Mouse (Mus musculus): ENCODE measurements around the gene Mios.

The Mios gene

GRCm38 (mm10) chr6:8209047-8209865, at the start of gene Mios:
Gene Mios, plus strand, starts transcription at chr6:8209222.
- peak; percentile 88 for DNase-seq (ENCODE audit: low read depth, low spot score)

- DNase-seq (ENCODE audit: low read depth, low spot score), result no peak
These were observed 49.0 kb upstream of the Mios start for GRCm38 (mm10) chr6:8160001-8160400.

GRCm38 (mm10) chr6:8164741-8165140, 44.3 kb upstream of the Mios start:
- DNase-seq (ENCODE audit: low read depth, low spot score), result no peak

- DNase-seq (ENCODE audit: low read depth, low spot score), result no peak
These were observed 36.9 kb upstream of the Mios start for GRCm38 (mm10) chr6:8172101-8172500.

GRCm38 (mm10) chr6:8174062-8174461, 35.0 kb upstream of the Mios start:
- no peak for DNase-seq (ENCODE audit: low read depth, low spot score)

- no peak for DNase-seq (ENCODE audit: low read depth, low spot score)
These were observed 33.7 kb upstream of the Mios start for GRCm38 (mm10) chr6:8175346-8175745.

GRCm38 (mm10) chr6:8176116-8176515, 32.9 kb upstream of the Mios start:
- DNase-seq (ENCODE audit: low read depth, low spot score), result no peak

- no peak for DNase-seq (ENCODE audit: low read depth, low spot score)
These were observed 30.6 kb upstream of the Mios start for GRCm38 (mm10) chr6:8178397-8178941.

- DNase-seq (ENCODE audit: low read depth, low spot score), result peak; percentile 10
These were observed 20.3 kb upstream of the Mios start for GRCm38 (mm10) chr6:8188599-8189233.

GRCm38 (mm10) chr6:8189917-8190316, 19.1 kb upstream of the Mios start:
- DNase-seq (ENCODE audit: low read depth, low spot score), result no peak

- DNase-seq (ENCODE audit: low read depth, low spot score), result no peak
These were observed 16.5 kb upstream of the Mios start, which contains the start of gene Col28a1 for GRCm38 (mm10) chr6:8192517-8192916. Gene Col28a1, minus strand, starts transcription at chr6:8192617.

GRCm38 (mm10) chr6:8209866-8210186, 804 bp downstream of the Mios start:
- no peak for DNase-seq (ENCODE audit: low read depth, low spot score)

GRCm38 (mm10) chr6:8210661-8211060, 1.6 kb downstream of the Mios start:
- DNase-seq (ENCODE audit: low read depth, low spot score), result no peak

- no peak for DNase-seq (ENCODE audit: low read depth, low spot score)
These were observed 18.0 kb downstream of the Mios start for GRCm38 (mm10) chr6:8227035-8227434.

GRCm38 (mm10) chr6:8228596-8228995, 19.6 kb downstream of the Mios start:
- no peak for DNase-seq (ENCODE audit: low read depth, low spot score)

- DNase-seq (ENCODE audit: low read depth, low spot score), result no peak
These were observed 49.3 kb downstream of the Mios start for GRCm38 (mm10) chr6:8258316-8258715.

GRCm38 (mm10) chr6:8259004-8259666, 50.1 kb downstream of the Mios start, which contains the start of the genes Rpa3, Umad1 and Gm45062:
Gene Rpa3, minus strand, starts transcription at chr6:8259173.
Gene Umad1, plus strand, starts transcription at chr6:8259288.
Gene Gm45062, plus strand, starts transcription at chr6:8259450.
- peak; percentile 98 for DNase-seq (ENCODE audit: low read depth, low spot score)

GRCm38 (mm10) chr6:8259667-8260044, 50.6 kb downstream of the Mios start:
- DNase-seq (ENCODE audit: low read depth, low spot score), result no peak

- no peak for DNase-seq (ENCODE audit: low read depth, low spot score)
These were observed 62.0 kb downstream of the Mios start for GRCm38 (mm10) chr6:8271047-8271446.

GRCm38 (mm10) chr6:8274387-8275054, 65.5 kb downstream of the Mios start:
- peak; percentile 60 for DNase-seq (ENCODE audit: low read depth, low spot score)

- DNase-seq (ENCODE audit: low read depth, low spot score), result peak; percentile 58
These were observed 66.1 kb downstream of the Mios start for GRCm38 (mm10) chr6:8275098-8275497.

- DNase-seq (ENCODE audit: low read depth, low spot score), result no peak
These were observed 67.4 kb downstream of the Mios start for GRCm38 (mm10) chr6:8276431-8276830.

Measured in R1 (cell line).